Mouse (Mus musculus) megakaryocyte, embryonic 14.5 days (primary cell): ENCODE data around the gene Gm49380.

Experiments
- FLI1 ChIP-seq: IDR thresholded peaks from 2 replicates; pipeline ENCODE4 v1.6.1; 2012; ENCODE audit warnings: low read length, inconsistent platforms, mixed read lengths
- GATA1 ChIP-seq: IDR thresholded peaks from 3 replicates; pipeline ENCODE4 v1.6.1; 2012; ENCODE audit warnings: mixed read lengths, low read length, inconsistent platforms, borderline replicate concordance

GRCm38 (mm10) chr9:44119011-44119410 is 5.7 kb upstream of the Gm49380 start:
- TF ChIP-seq GATA1 (no peak), FLI1 (no peak)
